Mouse (Mus musculus): Measurements from ENCODE around the gene Tctex1d1. TPM values are rescaled to one million over a fixed set of nuclear protein-coding genes. Genes with fewer than 3 reads are reported as not detected.

Gene Tctex1d1
- 0.19 and 0.66 TPM in 2 replicates for polyA plus RNA-seq (2015; fragmentation: Nextera tagmentation; extraction: Ambion mirVana)

GRCm38 (mm10) chr4:102978440-102978839 is at the start of gene Tctex1d1:
Gene Tctex1d1 (plus strand): TSS chr4:102978606.

GRCm38 (mm10) chr4:103026621-103027020 is 48.2 kb downstream of the Tctex1d1 start, which contains the start of gene Insl5:
Gene Insl5 (minus strand): TSS chr4:103026842.

Other genes with a start within 250 kb of the Tctex1d1 start
- gene Sgip1, start 237.3 kb upstream of the Tctex1d1 start, polyA plus RNA-seq (2015; fragmentation: Nextera tagmentation; extraction: Ambion mirVana) = 6.6 and 16.8 TPM in 2 replicates
- gene Insl5, start 48.2 kb downstream of the Tctex1d1 start, polyA plus RNA-seq (2015; fragmentation: Nextera tagmentation; extraction: Ambion mirVana) = not detected in 2 replicates
- gene Mier1, start 135.8 kb downstream of the Tctex1d1 start, polyA plus RNA-seq (2015; fragmentation: Nextera tagmentation; extraction: Ambion mirVana) = 38.3 and 49.6 TPM in 2 replicates
- 0.99 and 1.5 TPM in 2 replicates for gene Wdr78, start 135.9 kb downstream of the Tctex1d1 start, polyA plus RNA-seq (2015; fragmentation: Nextera tagmentation; extraction: Ambion mirVana)
- gene Slc35d1, start 236.6 kb downstream of the Tctex1d1 start, polyA plus RNA-seq (2015; fragmentation: Nextera tagmentation; extraction: Ambion mirVana) = 5.3 and 5.5 TPM in 2 replicates

Measured in adrenal gland, postnatal 0 days (tissue).